Mouse (Mus musculus) adrenal gland, adult 8-10 months (tissue): ENCODE measurements around the gene Cntnap5a. TPM values are rescaled to one million over a fixed set of nuclear protein-coding genes. Genes with fewer than 3 reads are reported as not detected.

Source experiments
- DNase-seq: peaks from one replicate; pipeline ENCODE4 v3.0.0; 2022
- microRNA-seq, 2 experiments: library from miRNA; unstranded; fragments of <30 nt; microRNA quantifications; one replicate each; pipeline ENCODE4 v1.2.0; 2022
- total RNA-seq, 4 experiments: library from RNA; stranded (reverse); gene quantifications; 2 replicates each; pipeline ENCODE4 v1.2.4; 2022

The Cntnap5a gene
- total RNA-seq, 4 experiments from 2014 or later = 8.7 to 11.9 (median 10.0) TPM

GRCm38 (mm10) chr1:116366806-116367205 lies 682.2 kb downstream of the Cntnap5a start:
- no peak for DNase-seq

DNA sequence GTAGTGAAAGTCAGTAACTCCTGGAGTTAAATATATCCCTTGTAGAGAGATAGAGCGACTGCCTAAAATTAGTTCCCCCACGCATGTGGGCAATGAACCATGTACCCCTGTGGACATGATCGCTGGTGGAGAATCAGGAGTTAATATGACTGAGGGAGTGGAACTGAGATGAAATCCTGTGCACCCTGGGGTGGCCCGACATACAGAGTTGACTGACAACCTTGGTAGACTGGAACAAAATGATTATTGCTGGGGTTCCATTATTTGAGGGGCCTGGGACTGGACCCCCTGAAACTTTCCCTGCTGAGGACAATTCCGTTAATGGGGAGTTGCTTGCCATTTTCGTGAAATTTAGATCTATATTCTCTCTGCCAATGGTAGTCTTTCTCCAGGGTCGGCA lies 683.0 kb downstream of the Cntnap5a start:
- no peak for DNase-seq

- no peak for DNase-seq
Observed at GRCm38 (mm10) chr1:116370817-116371216, 686.3 kb downstream of the Cntnap5a start.

DNA sequence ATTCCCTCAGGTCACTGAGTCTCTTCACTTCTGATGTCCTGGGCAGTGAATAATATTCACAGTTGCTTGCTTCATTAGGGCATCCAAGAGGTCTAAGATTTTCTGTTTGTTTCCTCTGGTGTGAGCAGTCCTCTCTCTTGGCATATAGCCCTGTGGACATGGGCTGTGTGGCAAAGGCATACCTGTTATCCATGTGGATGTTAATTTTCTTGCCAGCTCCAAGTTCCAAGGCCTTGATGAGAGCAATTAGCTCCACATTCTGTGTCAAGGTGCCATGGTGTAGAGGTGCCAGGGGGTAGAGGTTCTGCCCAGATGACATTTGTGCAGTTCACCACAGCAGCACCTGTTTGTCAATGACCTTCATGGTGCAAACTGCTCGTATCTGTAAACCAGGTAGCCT lies 689.0 kb downstream of the Cntnap5a start:
- DNase-seq = no peak

GRCm38 (mm10) chr1:116392390-116392789 lies 707.8 kb downstream of the Cntnap5a start:
- DNase-seq = no peak

DNA sequence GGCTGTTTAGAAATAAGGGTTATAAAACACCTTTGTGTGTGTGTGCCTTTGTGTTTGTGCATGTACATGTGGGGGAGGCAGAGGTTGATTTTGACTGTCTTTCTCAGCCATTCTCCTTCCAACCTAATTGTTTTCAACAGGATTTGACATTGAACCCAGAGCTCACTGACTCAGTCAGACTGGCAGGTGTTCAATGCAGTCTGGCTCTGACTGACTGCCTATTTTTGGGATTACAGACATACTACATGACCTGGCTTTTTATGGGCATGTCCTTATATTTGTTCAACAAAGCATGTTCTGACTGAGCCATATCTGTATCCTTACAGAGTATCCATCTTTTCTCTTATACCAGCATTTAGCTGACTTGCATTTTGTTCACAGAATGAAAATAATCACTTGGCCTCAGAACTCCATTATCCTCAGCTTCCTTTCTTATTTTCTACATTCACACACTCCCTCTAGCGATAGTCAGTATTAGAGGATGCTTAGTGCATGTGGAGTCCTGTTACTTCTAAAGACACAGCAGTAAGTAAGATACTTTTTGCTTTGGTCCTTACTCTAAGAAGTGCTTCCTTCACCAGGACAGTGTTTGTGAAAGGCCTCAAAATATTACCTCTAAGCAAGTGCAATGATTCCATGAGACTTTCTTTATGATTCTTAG lies 717.6 kb downstream of the Cntnap5a start:
- peak; percentile 12 for DNase-seq

DNA sequence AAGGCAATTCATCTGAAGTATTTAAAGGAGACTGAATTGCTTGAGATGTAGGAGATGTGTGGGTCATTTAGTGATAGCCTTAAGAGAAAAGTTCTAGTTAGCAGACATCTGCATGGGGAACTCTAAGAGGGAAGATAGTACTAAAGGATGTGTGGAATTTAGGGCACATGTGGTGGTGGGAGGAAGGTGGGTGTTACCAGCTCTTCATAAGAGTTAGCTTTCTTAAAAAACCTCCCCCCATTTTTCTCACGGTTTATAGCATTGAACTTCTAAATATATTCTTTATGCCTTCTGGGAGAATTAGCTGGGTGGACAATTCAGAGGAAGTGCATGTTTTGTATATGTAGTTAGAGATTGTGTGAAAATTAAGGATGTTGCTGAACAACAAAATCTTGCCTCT lies 725.3 kb downstream of the Cntnap5a start:
- no peak for DNase-seq

- DNase-seq = no peak
Observed at GRCm38 (mm10) chr1:116428396-116428795, 743.8 kb downstream of the Cntnap5a start.

DNA sequence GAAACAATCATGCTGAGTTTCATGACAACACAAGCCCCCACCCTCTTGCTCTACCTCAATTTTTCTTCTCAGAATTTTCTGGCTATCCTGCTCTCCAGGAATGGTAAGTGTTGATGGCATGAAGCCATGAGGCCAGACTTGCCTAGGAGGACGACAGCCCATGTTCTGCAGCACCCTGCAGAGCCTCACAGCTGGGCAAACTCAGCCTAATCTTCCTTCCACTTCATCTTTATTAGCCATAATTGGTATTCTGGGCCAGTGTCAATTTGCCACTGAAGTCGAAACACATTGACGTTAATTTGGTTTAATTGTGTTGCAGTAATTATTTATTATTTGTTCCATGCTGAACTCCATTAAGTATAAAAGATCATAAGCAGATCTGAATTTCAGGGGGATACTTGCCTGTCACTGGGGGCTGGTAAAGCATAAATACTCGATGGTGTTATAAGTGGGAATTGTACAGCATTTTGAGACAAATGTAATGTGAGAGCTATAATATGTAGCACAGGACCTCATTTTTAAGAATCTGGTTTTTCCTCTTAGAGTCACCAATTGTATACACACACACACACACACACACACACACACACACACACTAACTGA lies 770.7 kb downstream of the Cntnap5a start:
- no peak for DNase-seq

DNA sequence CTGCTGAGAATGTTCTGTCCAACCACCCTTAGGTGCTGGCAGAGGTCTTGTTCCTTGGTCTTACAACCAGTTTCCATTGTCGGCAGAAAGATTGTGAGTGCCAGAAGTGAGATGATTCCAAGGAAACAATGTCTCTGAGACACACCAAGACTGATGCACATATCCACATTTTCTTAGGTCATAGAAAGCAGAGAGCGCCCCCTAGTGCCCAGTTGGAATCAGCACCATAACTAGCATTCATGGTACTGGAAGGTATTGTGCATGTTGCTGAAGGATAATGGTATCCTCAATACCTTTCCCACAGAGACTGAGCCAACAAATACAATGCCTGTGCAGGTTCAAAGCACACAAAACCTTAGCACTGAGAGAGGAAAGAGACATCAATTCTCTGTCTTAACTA lies 793.1 kb downstream of the Cntnap5a start:
- DNase-seq = peak; percentile 16

GRCm38 (mm10) chr1:116488780-116489569 lies 804.4 kb downstream of the Cntnap5a start:
- DNase-seq = no peak

DNA sequence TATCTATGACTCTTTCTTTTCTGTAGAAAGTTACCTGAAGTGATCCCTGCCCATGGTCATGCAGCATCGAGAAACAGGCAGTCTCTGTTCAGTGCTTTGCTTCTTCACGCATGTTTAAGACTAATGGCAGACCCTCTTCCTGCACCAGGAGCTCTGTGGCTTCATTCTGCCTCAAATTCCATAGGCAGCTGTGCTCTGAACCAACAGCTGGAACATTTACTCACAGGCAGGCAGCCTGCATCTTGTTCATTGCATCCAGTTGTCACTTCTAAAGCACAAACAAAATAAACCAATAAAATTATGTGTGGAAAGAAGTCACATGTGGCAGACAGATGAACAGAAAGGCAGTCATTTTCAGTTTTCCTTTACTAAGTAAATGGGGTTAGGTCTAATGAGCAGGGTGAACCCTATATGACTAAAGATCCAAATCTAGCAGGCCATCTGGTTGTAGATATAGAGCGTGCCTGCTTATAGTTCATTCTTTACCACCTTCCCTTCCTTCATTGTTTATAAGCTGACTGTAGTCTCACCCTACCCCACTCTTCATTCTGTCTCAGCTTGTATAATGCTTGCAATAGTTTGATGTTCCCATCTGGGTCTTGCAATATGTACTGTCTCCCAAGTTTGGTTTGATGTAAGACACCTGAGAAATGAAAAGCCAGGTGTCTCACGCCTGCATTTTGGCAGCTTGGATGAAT lies 893.6 kb downstream of the Cntnap5a start:
- DNase-seq = no peak

GRCm38 (mm10) chr1:116616272-116616671 lies 931.7 kb downstream of the Cntnap5a start:
- no peak for DNase-seq

Small RNAs within 50 kb of the gene (microRNA-seq; reads per million reads assigned to microRNA genes)
- 0 reads per million in 2 experiments for gene Gm23393
